Mouse (Mus musculus) CH12.LX (cell line): Measurements from ENCODE around the gene Itpr3. TPM values are rescaled to one million over a fixed set of nuclear protein-coding genes. Genes with fewer than 3 reads are reported as not detected.
A peak's percentile ranks its signal among the peaks of the same experiment; 100 is the strongest.

ENCODE experiments used
- DNase-seq: peaks from one replicate; pipeline ENCODE4 v3.0.0-alpha.2; 2013; ENCODE audit errors: extremely low read depth
- H3K27ac ChIP-seq: 2 replicates; pipeline ENCODE4 v1.5.1; 2012; ENCODE audit warnings: low read depth, mild to moderate bottlenecking, control low read depth, moderate library complexity; ENCODE audit not compliant: insufficient read depth
- H3K27me3 ChIP-seq: replicated peaks from 2 replicates; pipeline ENCODE3; 2012; ENCODE audit warnings: inconsistent platforms
- H3K36me3 ChIP-seq, 2 experiments: replicated peaks in 1 of 2; 2 replicates each; pipeline versions ENCODE3 to v1.6.1; 2012; ENCODE audit warnings: inconsistent platforms in 1 of 2, low read length in 1 of 2, mild to moderate bottlenecking in 1 of 2, mixed read lengths in 1 of 2, moderate library complexity in 1 of 2; ENCODE audit not compliant: control insufficient read depth in 1 of 2, insufficient read depth in 1 of 2
- H3K4me1 ChIP-seq, 2 experiments: 2 replicates each; pipeline ENCODE4 v1.6.1; 2012; ENCODE audit warnings: inconsistent platforms in 1 of 2, moderate library complexity in 1 of 2; ENCODE audit not compliant: insufficient read depth in 2 of 2, control insufficient read depth in 1 of 2
- H3K4me2 ChIP-seq: 2 replicates; pipeline ENCODE4 v1.6.1; 2012; ENCODE audit warnings: low read depth, mild to moderate bottlenecking, control low read depth; ENCODE audit not compliant: poor library complexity, insufficient read depth, severe bottlenecking
- H3K4me3 ChIP-seq, 3 experiments: fragments of 150-350 bp in 1 of 3; sonication (generic) in 1 of 3; replicated peaks in 1 of 3; 2 replicates each; pipeline versions ENCODE3 to v1.5.1; 2011 to 2012; ENCODE audit warnings: low read depth in 2 of 3, low read length in 2 of 3, mild to moderate bottlenecking in 2 of 3, moderate library complexity in 2 of 3, control low read depth in 1 of 3, improper control_type of control experiment in 1 of 3, inconsistent platforms in 1 of 3, mixed read lengths in 1 of 3; ENCODE audit not compliant: poor library complexity in 1 of 3
- H3K79me2 ChIP-seq: replicated peaks from 2 replicates; pipeline ENCODE4 v1.6.1; 2012; ENCODE audit warnings: mild to moderate bottlenecking, moderate library complexity; ENCODE audit not compliant: control insufficient read depth, poor library complexity, insufficient read depth, severe bottlenecking; ENCODE audit errors: extremely low read depth
- H3K9ac ChIP-seq: 2 replicates; pipeline ENCODE4 v1.6.1; 2012; ENCODE audit warnings: low read depth, mild to moderate bottlenecking, control low read depth, moderate library complexity; ENCODE audit not compliant: insufficient read depth
- H3K9me3 ChIP-seq: replicated peaks from 2 replicates; pipeline ENCODE3; 2012; ENCODE audit warnings: low read length, inconsistent platforms, mixed read lengths
- CHD1 ChIP-seq: IDR thresholded peaks from 2 replicates; pipeline ENCODE4 v1.6.1; 2012; ENCODE audit warnings: low read depth, low read length, improper control_type of control experiment, inconsistent platforms
- CTCF ChIP-seq, 2 experiments: IDR thresholded peaks in 1 of 2; conservative IDR thresholded peaks in 1 of 2; 2 replicates each; pipeline ENCODE4 v1.5.1; 2011 to 2012; ENCODE audit warnings: low read depth in 2 of 2, low read length in 2 of 2, improper control_type of control experiment in 1 of 2, inconsistent platforms in 1 of 2, mild to moderate bottlenecking in 1 of 2, moderate library complexity in 1 of 2
- E2F4 ChIP-seq: IDR thresholded peaks from 2 replicates; pipeline ENCODE4 v1.6.1; 2011; ENCODE audit warnings: low read depth, low read length, improper control_type of control experiment; ENCODE audit not compliant: insufficient replicate concordance
- EP300 ChIP-seq: IDR thresholded peaks from 2 replicates; pipeline ENCODE4 v1.6.1; 2011; ENCODE audit warnings: low read length, improper control_type of control experiment
- ETS1 ChIP-seq: conservative IDR thresholded peaks from 2 replicates; pipeline ENCODE4 v1.6.1; 2012; ENCODE audit warnings: low read depth, mild to moderate bottlenecking, inconsistent platforms, low read length, improper control_type of control experiment, moderate library complexity
- GABPA ChIP-seq: IDR thresholded peaks from 2 replicates; pipeline ENCODE4 v1.6.1; 2012; ENCODE audit warnings: low read depth, low read length, improper control_type of control experiment, inconsistent platforms; ENCODE audit not compliant: insufficient replicate concordance
- JUN ChIP-seq: IDR thresholded peaks from 2 replicates; pipeline ENCODE4 v1.6.1; 2011; ENCODE audit warnings: low read depth, mild to moderate bottlenecking, low read length, improper control_type of control experiment, moderate library complexity; ENCODE audit not compliant: insufficient read depth
- MAFK ChIP-seq: IDR thresholded peaks from 2 replicates; pipeline ENCODE4 v1.6.1; 2011; ENCODE audit warnings: low read length, improper control_type of control experiment; ENCODE audit not compliant: insufficient replicate concordance
- MAX ChIP-seq: IDR thresholded peaks from 2 replicates; pipeline ENCODE4 v1.6.1; 2011; ENCODE audit warnings: low read length, improper control_type of control experiment
- MXI1 ChIP-seq: IDR thresholded peaks from 2 replicates; pipeline ENCODE4 v1.6.1; 2011; ENCODE audit warnings: mild to moderate bottlenecking, low read depth, low read length, improper control_type of control experiment
- MYC ChIP-seq: IDR thresholded peaks from 2 replicates; pipeline ENCODE4 v1.6.1; 2011; ENCODE audit warnings: low read depth, mild to moderate bottlenecking, improper control_type of control experiment, low read length
- NELFE ChIP-seq: IDR thresholded peaks from 2 replicates; pipeline ENCODE4 v1.6.1; 2011; ENCODE audit warnings: low read depth, low read length, improper control_type of control experiment
- PAX5 ChIP-seq: IDR thresholded peaks from 2 replicates; pipeline ENCODE4 v1.6.1; 2012; ENCODE audit warnings: low read length, inconsistent platforms, mixed read lengths
- RCOR1 ChIP-seq: conservative IDR thresholded peaks from 2 replicates; pipeline ENCODE4 v1.6.1; 2012; ENCODE audit warnings: low read depth, mild to moderate bottlenecking, inconsistent platforms, low read length, improper control_type of control experiment
- SIN3A ChIP-seq: IDR thresholded peaks from 2 replicates; pipeline ENCODE4 v1.6.1; 2012; ENCODE audit warnings: low read length, improper control_type of control experiment, inconsistent platforms
- SMC3 ChIP-seq: IDR thresholded peaks from 2 replicates; pipeline ENCODE4 v1.6.1; 2011; ENCODE audit warnings: low read depth, low read length, improper control_type of control experiment
- TBP ChIP-seq: conservative IDR thresholded peaks from 2 replicates; pipeline ENCODE4 v1.6.1; 2011; ENCODE audit warnings: low read depth, low read length, improper control_type of control experiment
- UBTF ChIP-seq: IDR thresholded peaks from 2 replicates; pipeline ENCODE4 v1.6.1; 2012; ENCODE audit warnings: low read depth, mild to moderate bottlenecking, inconsistent platforms, low read length, improper control_type of control experiment, moderate library complexity
- USF1 ChIP-seq: IDR thresholded peaks from 2 replicates; pipeline ENCODE4 v1.6.1; 2014; ENCODE audit warnings: low read depth, mild to moderate bottlenecking, inconsistent platforms, low read length, improper control_type of control experiment
- ZC3H11A ChIP-seq: IDR thresholded peaks from 2 replicates; pipeline ENCODE4 v1.6.1; 2012; ENCODE audit warnings: low read depth, mild to moderate bottlenecking, inconsistent platforms, low read length, improper control_type of control experiment
- ZKSCAN1 ChIP-seq: IDR thresholded peaks from 2 replicates; pipeline ENCODE4 v1.6.1; 2012; ENCODE audit warnings: low read depth, inconsistent platforms, low read length, improper control_type of control experiment, borderline replicate concordance
- ZMIZ1 ChIP-seq: IDR thresholded peaks from 2 replicates; pipeline ENCODE4 v1.6.1; 2012; ENCODE audit warnings: low read depth, mild to moderate bottlenecking, inconsistent platforms, low read length, improper control_type of control experiment
- ZNF384 ChIP-seq: IDR thresholded peaks from 2 replicates; pipeline ENCODE4 v1.6.1; 2012; ENCODE audit warnings: low read depth, low read length, improper control_type of control experiment, inconsistent platforms
- dilution Hi-C: fragments of 300-500 bp; cut with MboI; formaldehyde crosslinking; loops from 2 replicates; pipeline ENCODE4 v1.14.3; 2020; ENCODE audit warnings: low sequenced_read_pairs; ENCODE audit not compliant: extremely low pct_unique_long_range_greater_than_20kb, extremely low pct_ligation_motif_present
- in situ Hi-C: fragments of 300-500 bp; cut with MboI; formaldehyde crosslinking; loops from 3 replicates; pipeline ENCODE4 v1.14.3; 2019; ENCODE audit warnings: low sequenced_read_pairs, low pct_ligation_motif_present, low pct_unique_long_range_greater_than_20kb, mixed read lengths
- polyA plus RNA-seq: library from polyadenylated mRNA; unstranded; fragments of >175 nt; gene quantifications from 2 replicates; pipeline ENCODE4 v1.2.1, GENCODE M21; 2012; ENCODE audit warnings: low read depth; ENCODE audit not compliant: insufficient read length
- total RNA-seq, 2 experiments: library from RNA; depleted of rRNA; stranded (reverse); fragments of 300-350 nt in 1 of 2; fragments of >200 nt in 1 of 2; gene quantifications; 2 replicates each; pipeline ENCODE4 v1.2.3; 2012 to 2014

Gene Itpr3
- total and polyA plus RNA-seq, 3 experiments = 2.5 to 11.3 (median 9.5) TPM

- dilution Hi-C loops = no loop called here
- Histone ChIP-seq H3K9ac (no peak overlapping the region), H3K4me3 (no peak overlapping the region), H3K4me2 (no peak overlapping the region), H3K27ac (no peak overlapping the region), H3K27me3 (no peaks in the 10 kb centered on the region), H3K4me1 (peaks cover 0 to 35% of the 10 kb centered on the region in 2 experiments; a peak in 2 of 4 replicates), H3K36me3 (peaks cover 6 to 49% of the 10 kb centered on the region in 2 experiments), H3K9me3 (peaks cover 9% of the 10 kb centered on the region), H3K79me2 (no peaks in the 10 kb centered on the region)
- in situ Hi-C loops = no loop called here
- DNase-seq = no peak
- TF ChIP-seq MXI1 (no peak), CTCF (conservative IDR thresholded peaks at IDR 0.05 in 1 of 2, IDR thresholded peaks at IDR 0.05 in 1 of 2; ENCODE audit: low read depth in 2 of 2, low read length in 2 of 2) (peak; percentile 23 to 28; a peak in 2 of 4 replicates)
Observed at GRCm38 (mm10) chr17:27077133-27077532, 20.0 kb downstream of the Itpr3 start.

GRCm38 (mm10) chr17:27077920-27078319 is 20.8 kb downstream of the Itpr3 start:
- peaks cover 9% of the 10 kb centered on the region for H3K9me3 ChIP-seq
- H3K79me2 ChIP-seq = no peaks in the 10 kb centered on the region
- no peak for DNase-seq
- peaks cover 6 to 43% of the 10 kb centered on the region in 2 experiments for H3K36me3 ChIP-seq
- H3K27ac ChIP-seq = no peak overlapping the region
- H3K27me3 ChIP-seq = no peaks in the 10 kb centered on the region
- dilution Hi-C loops (no loop called here), in situ Hi-C loops (no loop called here)
- H3K4me3 ChIP-seq = no peak overlapping the region
- H3K4me1 ChIP-seq = peaks cover 0 to 35% of the 10 kb centered on the region in 2 experiments; a peak in 2 of 4 replicates
- no peak overlapping the region for H3K9ac ChIP-seq
- 0 out of 2 replicates have a peak, but pooled peaks have one; percentile 4 for TF ChIP-seq SMC3
- no peak for TF ChIP-seq JUN
- no peak for TF ChIP-seq USF1
- TF ChIP-seq ZNF384 = no peak
- TF ChIP-seq CHD1 = no peak
- peak; percentile 44 to 48; a peak in 3 of 4 replicates for TF ChIP-seq CTCF (conservative IDR thresholded peaks at IDR 0.05 in 1 of 2, IDR thresholded peaks at IDR 0.05 in 1 of 2; ENCODE audit: low read depth in 2 of 2, low read length in 2 of 2)
- no peak overlapping the region for H3K4me2 ChIP-seq

- no peak for DNase-seq
- Histone ChIP-seq H3K4me1 (peaks cover 0 to 35% of the 10 kb centered on the region in 2 experiments; a peak in 2 of 4 replicates), H3K4me3 (no peak overlapping the region), H3K4me2 (no peak overlapping the region), H3K27ac (no peak overlapping the region), H3K79me2 (no peaks in the 10 kb centered on the region), H3K9me3 (peaks cover 9% of the 10 kb centered on the region), H3K27me3 (no peaks in the 10 kb centered on the region), H3K36me3 (peaks cover 6 to 44% of the 10 kb centered on the region in 2 experiments), H3K9ac (no peak overlapping the region)
- in situ Hi-C loops = no loop called here
- dilution Hi-C loops = no loop called here
- TF ChIP-seq GABPA = no peak
- TF ChIP-seq E2F4 = no peak
- no peak for TF ChIP-seq ZKSCAN1
- no peak for TF ChIP-seq EP300
- TF ChIP-seq SIN3A = no peak
- TF ChIP-seq ZMIZ1 = no peak
- TF ChIP-seq MYC = no peak
- no peak for TF ChIP-seq JUN
- TF ChIP-seq NELFE = no peak
- TF ChIP-seq MAFK = no peak
- no peak for TF ChIP-seq ETS1
- TF ChIP-seq MAX = no peak
- TF ChIP-seq PAX5 = no peak
- no peak for TF ChIP-seq USF1
- TF ChIP-seq TBP = no peak
- no peak for TF ChIP-seq UBTF
- TF ChIP-seq ZC3H11A = no peak
- no peak for TF ChIP-seq MXI1
- no peak for TF ChIP-seq RCOR1
Observed at GRCm38 (mm10) chr17:27078499-27078898, 21.4 kb downstream of the Itpr3 start.
